Comparison of ENCODE assay signal across 28 mouse cellular contexts in the genomic region with DNA sequence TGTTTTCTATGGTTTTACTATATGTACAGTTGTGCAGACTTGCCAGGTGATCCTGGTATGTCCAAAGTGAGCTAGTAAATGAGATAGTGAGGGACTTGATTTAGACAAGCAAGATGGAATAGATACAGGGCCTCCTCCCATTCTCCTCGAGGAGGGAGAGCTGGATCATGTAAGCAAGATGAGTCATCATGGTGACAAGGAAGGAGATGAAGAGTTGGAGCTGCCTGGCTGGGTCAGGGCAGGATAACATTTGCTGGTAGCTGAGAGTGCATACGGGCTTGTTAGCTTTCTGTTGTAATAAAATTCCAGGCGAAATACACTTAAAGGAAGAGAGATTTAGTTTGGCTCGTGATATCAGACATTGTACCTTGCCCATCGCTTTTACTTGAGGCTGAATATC. TPM values are rescaled to one million over a fixed set of nuclear protein-coding genes. Genes with fewer than 3 reads are reported as not detected.
"Had no signal": no experiment of that assay in that cellular context is flagged by ENCODE, and none has a peak within 500 bp of the region (broad histone marks: within the 10 kb centered on the region; RNA-seq: fewer than 3 reads in every experiment).

No protein-coding gene starts in this region.

- ATAC-seq: lung, postnatal 0 days; midbrain, embryonic 13.5 days; midbrain, embryonic 16.5 days had no signal

- H3K9ac ChIP-seq: liver, embryonic 14.5 days; liver, postnatal 0 days; lung, embryonic 14.5 days; midbrain, embryonic 13.5 days; neural tube, embryonic 13.5 days had no signal

- H3K4me1 ChIP-seq: midbrain, embryonic 10.5 days; midbrain, embryonic 13.5 days; neural tube, embryonic 13.5 days had no signal

- H3K27ac ChIP-seq: liver, embryonic 14.5 days; midbrain, embryonic 10.5 days; midbrain, embryonic 13.5 days; neural tube, embryonic 13.5 days had no signal

- H3K9me3 ChIP-seq: megakaryocyte, embryonic 14.5 days; midbrain, embryonic 10.5 days; midbrain, embryonic 13.5 days; neural tube, embryonic 13.5 days had no signal

- DNase-seq: kidney, adult 18-20 months; kidney, adult 9 months; kidney, postnatal 14 days; kidney, postnatal 4 days; liver, postnatal 0 days; lung, embryonic 14.5 days; lung, postnatal 36 days; retina, postnatal 1 day; right cerebral cortex, postnatal 25 days; spleen, adult 18-20 months; thymus, postnatal 25 days had no signal

- H3K4me3 ChIP-seq: megakaryocyte, embryonic 14.5 days; midbrain, embryonic 10.5 days; midbrain, embryonic 13.5 days; myocyte; neural tube, embryonic 13.5 days had no signal

- H3K4me2 ChIP-seq: liver, embryonic 11.5 days; lung, embryonic 14.5 days; midbrain, embryonic 13.5 days; neural tube, embryonic 13.5 days had no signal

- H3K36me3 ChIP-seq: midbrain, embryonic 10.5 days; midbrain, embryonic 13.5 days; neural tube, embryonic 13.5 days had no signal

RNA-seq across cellular contexts. Expression of a gene that starts 25.5 kb away (rescaled TPM):
- total RNA-seq: layer of hippocampus, adult 18-20 months; layer of hippocampus, postnatal 14 days; left cerebral cortex, postnatal 25 days; monocyte, adult 5-6 weeks; neutrophil, adult 5-6 weeks had no signal
- polyA plus RNA-seq: midbrain, embryonic 13.5 days; midbrain, embryonic 16.5 days; myocyte; neural tube, embryonic 13.5 days had no signal

RNA-seq across cellular contexts. Expression of a gene that starts 36.3 kb away (rescaled TPM):
- total RNA-seq: layer of hippocampus, adult 18-20 months; layer of hippocampus, postnatal 14 days; left cerebral cortex, adult 8-10 months; left cerebral cortex, postnatal 25 days; monocyte, adult 5-6 weeks; neutrophil, adult 5-6 weeks had no signal
- polyA plus RNA-seq: limb, embryonic 11.5 days; limb, embryonic 14.5 days; lung, embryonic 14.5 days; lung, postnatal 0 days; midbrain, embryonic 13.5 days; midbrain, embryonic 16.5 days; myocyte; neural tube, embryonic 13.5 days had no signal
